Mouse (Mus musculus) lung, postnatal 10 days (tissue): ENCODE measurements around the gene Mad1l1.
A peak's percentile ranks its signal among the peaks of the same experiment; 100 is the strongest.

ENCODE experiments used
- DNase-seq: peaks from one replicate; pipeline ENCODE4 v3.0.0; 2021

Gene Mad1l1

DNA sequence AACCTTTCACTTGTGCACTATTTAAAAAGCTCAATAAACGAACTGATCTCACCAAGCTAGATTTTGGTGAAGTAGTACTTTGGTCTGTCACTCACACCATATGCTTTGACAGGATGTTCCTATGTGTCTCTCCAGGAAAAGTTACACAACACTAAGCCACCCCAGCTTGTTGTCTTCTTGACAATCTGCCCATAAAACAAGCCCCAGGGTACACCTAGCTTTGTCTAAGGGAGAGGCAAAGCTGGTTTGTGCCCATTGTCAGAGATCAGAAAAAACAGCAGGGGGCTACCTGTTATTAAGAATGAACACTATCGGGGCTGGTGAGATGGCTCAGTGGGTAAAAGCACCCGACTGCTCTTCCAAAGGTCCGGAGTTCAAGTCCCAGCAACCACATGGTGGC lies 148.2 kb downstream of the Mad1l1 start:
- DNase-seq, result no peak

DNA sequence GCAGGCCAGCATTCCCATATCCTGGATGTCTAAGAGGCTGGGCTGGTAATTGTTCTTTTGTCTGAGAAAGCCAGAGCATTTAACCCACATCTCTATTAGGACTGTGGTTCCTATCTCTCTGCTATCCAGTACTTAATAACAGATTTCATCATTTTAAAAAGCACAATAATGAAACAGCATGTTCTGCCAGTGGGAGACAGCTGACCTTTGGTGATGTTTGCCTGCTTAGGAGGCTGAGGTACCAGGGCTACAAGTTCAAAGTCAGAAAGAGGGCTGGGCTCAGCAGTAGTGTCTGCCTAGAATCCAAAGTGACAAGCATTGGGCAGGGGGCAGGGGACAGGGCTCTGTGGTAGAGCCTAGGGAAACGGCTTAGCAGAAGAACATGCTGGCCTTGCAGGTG lies 149.6 kb downstream of the Mad1l1 start:
- DNase-seq, result no peak

DNA sequence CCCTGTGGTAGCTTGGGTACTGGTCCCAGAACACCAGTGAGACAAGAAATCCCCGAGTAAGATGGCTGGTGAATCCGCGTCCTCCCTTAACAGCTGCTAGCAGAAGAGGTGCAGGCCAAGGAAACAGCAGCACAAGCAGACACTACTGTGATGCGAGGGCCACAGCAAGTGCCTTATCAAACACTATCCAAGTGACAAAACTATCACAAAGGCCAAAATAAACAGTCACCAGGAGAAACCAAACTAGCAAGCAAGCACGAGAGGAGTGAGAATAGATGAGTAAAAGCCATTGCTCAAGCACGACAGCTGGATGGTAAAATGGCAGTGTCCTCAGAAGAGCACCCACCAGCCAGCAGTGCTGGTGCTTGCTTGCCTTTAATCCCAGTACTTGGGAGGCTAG lies 153.8 kb downstream of the Mad1l1 start:
- DNase-seq, result no peak

DNA sequence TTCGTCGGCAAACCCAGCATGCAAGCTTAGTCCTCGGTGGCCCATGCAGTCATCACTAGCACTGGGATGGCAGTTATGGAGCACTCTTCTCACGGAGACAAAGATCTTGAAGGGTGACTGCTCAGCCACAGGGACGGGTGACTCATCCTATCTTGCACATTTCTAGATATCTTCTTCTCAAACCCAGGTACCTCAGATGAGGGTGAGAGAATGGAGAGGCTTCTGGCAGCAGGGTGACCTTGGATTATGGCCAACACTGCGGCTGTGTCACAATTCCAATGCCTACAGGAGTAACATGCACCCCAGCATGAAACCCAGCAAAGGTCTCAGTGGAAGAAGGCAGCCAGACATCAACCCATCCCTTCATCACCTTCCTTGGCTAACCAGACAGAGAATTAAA lies 154.3 kb downstream of the Mad1l1 start:
- no peak for DNase-seq

DNA sequence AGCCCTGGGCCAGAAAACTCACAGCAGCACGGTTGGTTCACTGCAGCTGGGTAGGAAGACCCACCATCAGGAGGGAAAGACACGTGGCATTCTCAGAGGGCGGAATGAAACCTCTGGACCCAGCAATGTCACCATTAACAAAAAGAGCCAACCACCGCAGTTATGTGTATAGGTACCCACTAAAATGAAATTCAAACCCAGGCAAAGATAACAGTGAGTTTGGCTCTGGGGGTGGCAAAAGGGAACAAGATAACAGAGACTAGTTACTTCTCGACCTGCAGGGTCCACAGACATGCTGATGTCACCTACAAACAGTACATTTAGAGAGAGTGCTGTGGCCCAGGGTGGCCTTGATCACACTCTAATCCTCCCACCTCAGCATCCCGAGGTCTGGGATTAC lies 157.4 kb downstream of the Mad1l1 start:
- DNase-seq, result no peak

DNA sequence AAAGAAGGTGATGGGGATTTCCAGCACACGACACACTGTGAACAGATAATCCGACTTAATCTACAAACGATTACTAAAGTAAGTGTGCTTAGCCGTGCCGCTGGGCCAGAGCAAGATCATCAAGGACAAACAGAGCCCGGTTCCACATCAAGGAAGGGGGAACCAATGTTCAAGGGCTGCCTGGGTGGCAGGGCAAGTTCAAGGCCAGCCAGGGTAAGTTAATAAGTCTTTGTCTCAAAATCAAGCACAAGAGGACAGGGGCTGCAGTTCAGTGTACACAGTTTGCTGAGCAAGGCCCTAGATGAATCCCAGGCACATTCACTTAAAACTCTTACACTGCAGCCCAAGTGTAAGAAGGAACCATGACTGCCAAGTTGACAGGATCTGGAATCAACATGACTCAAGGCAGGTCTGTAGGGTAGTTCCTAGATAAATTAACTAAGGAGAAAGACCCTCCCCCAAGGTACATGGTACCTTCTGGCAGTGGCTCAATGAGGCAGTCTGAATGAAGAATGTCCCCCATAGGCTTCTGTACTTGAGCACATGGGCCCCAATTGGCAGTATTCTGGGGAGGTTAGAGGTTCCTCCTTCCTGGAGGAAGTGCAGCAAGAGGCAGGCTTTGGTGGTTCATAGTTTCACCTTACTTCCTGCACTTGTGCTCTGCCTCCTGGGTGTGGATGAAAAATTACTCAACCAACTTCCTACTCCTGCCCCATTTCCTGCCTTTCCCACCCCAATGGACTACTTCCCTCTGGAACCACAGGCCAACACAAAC lies 159.1 kb downstream of the Mad1l1 start:
- DNase-seq, result no peak

DNA sequence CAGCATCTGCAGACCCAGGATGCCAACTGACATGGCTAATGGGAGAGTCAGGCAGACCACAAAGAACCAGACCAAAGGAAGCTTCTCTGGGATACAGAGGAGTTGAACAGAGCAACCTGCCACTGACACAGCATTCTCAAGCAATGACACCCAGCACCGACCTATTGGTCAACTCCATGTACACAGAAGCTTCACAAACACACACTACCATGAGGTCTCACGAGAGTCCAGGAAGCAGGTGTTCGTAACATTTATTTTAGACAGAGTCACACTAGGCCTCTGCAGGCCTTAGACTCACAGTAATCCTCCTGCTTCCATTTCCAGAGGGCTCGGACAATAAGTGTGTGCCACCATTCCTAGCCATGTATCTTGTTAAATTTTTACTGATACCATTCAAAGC lies 162.3 kb downstream of the Mad1l1 start:
- no peak for DNase-seq

DNA sequence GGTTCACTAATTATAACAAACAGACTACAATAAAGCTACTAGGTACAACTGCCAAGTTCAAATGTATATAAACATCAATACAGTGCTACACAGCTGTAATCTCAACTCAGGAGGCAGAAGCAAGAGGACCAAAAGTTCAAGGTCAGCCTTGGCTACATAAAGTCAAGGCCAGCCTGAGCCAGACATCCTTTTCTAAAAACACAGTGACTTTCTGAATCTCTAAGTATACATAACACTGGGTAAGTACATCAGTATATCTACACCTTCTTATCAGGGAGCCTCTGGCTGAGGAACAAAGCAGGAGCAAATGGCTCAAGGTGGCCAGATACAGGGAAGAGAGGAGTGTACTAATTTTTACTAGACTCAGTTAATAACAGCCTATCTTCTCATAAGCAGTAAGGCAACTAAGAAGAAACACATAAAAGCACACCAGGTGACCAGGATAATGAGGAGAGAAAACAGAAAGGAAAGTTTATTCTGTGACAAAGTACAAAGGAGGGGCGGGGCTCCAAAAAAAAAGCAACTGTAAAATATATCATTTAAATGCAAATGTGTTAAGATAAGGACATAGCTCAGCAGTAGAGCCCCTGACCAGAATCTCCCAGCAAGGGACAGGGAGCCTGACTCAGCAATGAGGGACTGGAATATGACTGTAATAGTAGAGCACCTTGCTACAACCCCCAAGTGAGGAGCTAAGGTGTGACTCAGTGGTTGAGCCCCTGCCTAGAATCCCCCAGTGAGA lies 163.3 kb downstream of the Mad1l1 start:
- DNase-seq, result no peak

DNA sequence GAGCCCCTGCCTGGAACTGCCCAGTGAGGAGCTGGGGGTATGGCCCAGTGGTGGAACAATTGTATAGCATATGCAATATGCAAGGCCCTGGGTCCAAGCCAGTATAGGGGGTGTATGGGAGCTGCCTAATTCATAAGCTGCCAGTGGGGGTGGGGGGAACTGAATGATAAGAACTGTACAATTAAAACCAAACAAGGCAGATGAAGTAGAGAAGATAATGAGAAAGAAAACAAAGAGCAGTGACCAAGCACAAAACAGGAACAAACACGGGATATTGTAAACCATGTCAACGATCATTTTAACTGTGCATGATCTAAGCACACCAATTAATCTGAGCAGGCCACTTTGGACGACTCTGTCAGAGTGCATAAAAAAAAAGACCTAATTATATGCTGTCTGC lies 167.2 kb downstream of the Mad1l1 start:
- DNase-seq, result no peak

DNA sequence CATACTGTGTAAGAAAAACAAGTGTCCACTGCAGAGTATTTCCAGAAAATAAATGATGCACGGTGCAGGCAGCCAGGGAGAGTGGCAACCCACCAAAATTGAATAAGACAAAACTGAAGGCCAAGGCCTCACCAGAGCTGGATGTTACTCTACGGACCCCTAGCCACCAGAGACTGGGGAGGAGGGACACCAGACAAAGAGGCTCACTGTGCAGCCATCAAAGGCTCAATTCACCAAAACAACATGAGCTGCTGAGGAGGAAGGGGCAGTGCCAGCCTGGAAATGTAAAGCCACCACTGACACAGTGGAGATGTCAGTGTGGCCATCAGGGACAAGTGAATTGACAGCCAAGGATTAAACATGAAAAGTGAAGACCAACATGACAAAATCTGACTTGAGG lies 169.5 kb downstream of the Mad1l1 start:
- DNase-seq, result no peak

DNA sequence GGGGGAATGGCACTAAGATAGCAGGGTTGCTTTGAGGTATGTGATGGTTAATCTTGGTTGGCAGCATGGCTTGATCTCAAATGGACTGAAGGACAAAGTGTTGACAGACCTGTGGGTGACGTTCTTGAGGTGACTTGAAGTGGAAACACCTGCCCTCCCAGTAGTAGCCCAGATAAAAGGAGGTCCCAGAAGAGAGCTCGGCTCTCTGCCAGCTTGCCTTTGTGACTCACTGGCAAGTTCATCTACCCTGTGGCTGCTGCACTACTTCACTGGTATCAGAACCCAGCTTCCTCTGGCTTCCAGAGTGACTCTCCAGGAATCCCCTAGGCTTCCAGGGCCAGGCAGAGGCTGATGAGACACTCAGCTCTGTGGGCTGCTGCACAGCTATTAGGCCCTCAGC lies 170.2 kb downstream of the Mad1l1 start:
- DNase-seq, result peak; percentile 37

DNA sequence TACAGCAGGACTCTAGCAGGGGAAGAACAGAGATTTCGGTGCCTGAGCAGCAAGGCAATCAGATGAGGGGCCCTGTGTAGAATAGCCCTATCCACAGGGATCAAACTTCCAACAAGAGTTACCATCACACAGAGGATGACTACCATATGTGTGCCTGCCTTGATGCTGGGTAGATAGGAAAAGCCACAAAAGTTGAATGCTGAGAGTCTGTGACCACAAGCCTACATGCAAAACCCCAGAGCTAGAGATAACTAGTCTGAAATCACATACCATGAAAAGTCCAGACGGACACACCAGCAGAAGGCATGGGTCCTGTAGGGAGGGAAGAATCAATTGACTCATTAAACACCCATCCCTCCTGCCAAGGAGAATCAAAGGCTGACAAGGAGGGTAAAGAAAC lies 170.7 kb downstream of the Mad1l1 start:
- DNase-seq, result no peak

DNA sequence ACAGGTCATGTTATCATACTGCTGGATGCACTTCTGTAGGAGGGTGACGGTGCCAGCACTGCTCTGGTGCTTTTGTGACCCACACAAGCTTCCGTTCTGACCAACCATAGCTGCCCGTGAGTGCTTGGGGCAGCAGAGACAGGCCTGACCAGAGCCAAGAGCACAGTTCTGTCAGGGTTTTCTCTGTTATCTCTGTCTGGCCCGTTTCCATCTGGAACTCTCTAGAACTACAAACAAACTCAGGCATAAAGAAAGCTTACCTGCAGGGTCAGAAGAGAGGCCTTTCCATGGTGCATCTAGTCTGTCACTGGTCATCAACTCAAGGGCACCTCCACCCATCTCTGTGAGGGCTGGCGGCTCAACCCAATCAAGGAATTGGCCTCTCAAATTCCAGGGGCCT lies 171.2 kb downstream of the Mad1l1 start:
- no peak for DNase-seq

DNA sequence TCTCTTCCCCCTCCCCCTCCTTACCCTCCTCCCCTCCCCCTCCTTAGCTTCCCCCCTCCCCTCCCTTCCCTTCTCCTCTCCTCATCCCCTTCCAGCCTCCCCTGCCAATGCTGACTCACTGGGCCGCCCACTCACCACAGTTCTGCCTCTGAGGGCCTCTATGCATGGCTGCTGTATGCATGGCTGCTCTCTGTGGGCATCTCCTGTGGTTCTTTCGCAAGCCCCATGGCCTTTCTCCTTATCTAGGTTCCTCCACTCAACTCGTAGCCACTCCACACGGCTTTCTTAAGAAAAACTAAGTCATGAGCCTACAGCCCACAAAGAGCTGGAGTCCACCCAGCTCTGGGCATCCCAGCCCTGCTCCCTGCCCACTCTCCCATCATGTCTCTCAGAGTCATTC lies 172.1 kb downstream of the Mad1l1 start:
- DNase-seq, result peak; percentile 9

DNA sequence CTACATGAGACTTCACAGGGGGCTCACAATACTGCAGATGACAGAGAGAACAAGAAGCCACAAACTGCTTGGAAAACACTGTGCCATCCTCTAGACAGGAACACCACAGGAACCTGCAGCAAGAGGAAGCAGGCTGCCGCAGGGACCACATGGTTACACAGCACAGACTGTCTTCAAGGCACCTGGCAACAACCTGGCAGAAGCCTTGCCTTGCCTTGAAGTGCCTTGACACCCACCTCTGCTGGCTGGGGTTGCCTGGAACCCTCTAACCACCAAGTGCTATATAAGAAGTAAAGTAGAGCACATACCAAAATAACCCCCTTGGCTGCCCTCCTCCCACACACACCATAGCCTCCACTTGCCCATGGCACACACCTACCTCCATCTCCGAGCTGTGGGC lies 177.8 kb downstream of the Mad1l1 start:
- DNase-seq, result no peak

DNA sequence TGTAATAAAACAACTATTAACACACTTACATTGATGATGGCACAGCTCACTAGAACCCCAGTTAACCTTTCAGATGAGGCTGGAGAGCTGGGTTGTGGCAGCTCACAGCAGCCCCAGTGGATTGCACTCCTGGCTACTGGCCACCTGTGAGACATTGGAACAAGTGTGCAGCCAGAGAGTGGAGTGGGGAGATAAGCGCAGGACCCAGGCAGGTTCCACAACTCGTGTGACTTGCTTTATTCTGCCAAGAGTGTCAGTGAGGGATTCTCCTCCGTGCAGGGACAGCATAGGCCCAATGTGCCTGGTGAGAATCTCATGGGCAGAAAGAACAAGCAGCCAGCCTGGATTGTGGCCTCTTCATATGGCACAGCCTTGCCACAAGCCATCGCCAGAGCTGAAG lies 180.0 kb downstream of the Mad1l1 start:
- DNase-seq, result no peak

DNA sequence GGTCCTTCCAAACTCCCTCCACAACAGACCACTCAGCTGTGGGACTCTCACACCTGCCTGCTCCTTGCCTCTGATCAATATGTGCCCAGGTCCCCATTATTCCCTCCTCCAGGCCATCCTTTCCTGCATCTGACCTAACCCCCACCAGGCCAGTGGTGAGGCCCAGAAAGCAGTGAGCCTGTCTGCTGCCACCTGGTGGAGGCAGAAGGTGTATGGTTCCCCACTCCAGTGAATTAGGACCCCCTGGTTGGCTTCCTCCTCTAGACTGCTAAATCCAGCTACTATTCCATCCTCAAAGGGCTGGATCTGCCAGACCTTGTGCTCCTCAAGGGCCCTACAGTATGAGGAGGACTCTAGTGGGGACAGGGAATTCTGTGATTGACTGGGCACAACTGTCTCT lies 181.1 kb downstream of the Mad1l1 start:
- peak; percentile 67 for DNase-seq

DNA sequence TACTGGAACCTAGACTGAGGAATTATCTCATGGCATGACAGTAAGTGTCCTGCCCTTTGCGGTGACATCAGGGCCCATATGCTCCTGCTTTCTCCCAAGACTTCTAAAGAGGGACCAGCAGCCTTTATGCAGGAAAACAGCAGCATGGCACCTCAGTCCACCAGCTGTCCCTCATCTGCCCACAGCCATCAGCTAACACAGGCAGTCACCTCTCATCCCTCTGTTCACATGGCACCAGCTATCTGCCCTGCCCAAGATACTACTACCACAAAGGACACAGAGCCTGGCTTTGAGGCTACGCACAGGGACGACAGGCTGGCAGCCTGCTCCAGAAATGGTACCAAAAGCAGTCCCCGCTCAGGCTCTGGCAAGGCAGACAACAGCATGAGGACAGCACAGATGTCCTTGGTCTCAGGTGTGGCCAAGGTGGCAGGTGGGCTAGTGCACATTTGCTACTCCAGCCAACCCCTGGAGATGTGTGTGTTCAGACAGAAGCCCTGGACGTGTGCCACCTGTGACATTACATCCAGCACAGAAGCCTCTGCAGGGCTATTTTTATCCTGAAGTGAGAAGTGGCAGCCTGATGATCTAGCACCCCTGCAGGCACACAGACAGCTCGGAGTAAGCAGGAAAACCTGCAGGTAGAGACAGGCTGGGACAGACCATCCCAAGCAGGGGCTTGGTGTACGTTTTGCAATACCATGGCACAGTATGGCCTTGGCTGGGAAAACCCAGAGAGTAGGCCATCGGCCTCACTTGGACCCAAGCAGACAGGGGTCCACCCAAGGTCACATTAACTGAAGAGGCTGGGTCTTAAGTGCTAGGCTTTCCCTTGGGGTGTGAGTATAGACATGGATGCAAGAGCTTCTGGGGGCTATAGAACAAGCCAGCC lies 185.4 kb downstream of the Mad1l1 start:
- DNase-seq, result no peak

DNA sequence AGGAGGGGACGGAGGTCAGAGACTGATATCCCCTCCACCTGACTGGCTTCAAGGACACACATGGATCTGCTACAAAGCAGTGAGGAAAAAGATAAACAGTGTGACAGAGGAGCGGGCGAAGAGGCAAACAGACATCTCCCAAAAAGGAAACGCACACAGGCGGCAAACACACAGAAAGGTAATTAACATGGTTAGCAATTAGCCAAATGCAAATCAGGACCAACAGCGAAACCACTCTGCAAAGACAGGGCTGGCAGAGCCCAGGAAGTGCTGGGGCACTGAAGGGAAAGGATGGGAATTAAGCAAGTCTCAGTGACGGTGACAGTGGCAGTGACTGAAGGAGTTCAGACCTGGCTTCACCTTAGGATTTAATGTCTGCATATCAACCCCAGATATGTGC lies 187.3 kb downstream of the Mad1l1 start:
- DNase-seq, result no peak

DNA sequence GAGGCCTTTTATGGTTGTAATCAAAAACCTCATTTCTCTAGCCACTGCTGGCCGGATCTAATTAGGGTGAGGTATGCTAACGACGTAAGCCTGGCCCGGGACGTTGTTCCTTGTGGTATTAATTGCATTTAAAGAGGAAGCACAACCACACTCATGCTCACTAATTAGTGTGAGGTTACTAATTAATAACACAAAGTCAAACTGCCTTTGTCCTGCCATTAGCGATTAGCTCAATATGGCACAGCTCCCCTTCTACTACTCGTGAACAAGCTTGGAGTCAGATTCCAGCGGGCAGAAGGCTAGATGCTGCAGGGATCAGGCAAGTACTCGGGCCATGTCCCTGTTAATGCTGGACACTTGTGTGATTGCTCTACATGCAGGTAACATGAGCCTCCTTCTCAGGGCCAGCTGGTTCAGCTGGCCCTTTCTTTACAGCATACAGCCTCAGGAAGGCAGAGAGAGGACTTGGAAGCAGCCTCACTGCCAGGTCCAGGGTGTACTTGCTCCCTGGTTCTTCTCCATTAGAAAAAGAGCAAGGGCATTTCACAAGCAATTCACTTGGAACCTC lies 192.9 kb downstream of the Mad1l1 start:
- DNase-seq, result no peak

DNA sequence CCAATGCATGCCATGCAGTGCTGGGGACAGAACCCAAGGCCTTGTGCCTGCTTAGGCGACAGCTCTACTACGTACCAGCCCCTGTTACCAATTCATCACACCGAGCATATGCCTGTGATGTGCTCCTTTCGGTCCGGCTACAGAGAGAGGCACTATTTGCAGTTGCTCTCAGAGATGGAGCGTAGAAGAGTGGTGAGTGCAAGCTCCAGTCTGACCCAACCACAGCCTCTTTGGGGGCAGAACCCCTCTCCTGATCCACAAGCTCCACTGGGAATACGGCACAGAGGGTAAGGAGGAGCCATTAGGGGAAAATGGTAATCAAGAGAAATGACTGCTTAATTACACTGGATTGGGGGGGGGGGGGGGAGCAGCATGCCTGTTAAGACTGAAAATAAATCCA lies 193.4 kb downstream of the Mad1l1 start:
- no peak for DNase-seq

DNA sequence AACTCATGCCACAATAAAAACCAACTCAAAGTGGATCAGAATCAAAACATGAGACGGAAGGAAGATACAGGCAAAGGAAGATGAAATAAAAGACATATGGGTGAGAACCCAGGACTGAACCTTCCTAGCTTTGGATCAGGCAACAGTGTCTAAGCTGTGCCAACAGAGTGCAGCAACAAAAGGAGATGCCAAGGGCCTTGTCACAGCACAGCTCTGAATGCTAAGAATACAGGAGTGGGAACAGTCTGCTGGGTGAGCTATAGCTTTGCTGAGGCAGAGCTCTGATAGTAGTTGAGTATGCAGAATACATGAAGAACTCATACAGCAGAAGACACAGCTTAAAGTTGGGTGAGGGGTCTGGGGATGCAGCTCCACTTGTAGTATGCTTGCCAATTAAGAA lies 196.7 kb downstream of the Mad1l1 start:
- no peak for DNase-seq

DNA sequence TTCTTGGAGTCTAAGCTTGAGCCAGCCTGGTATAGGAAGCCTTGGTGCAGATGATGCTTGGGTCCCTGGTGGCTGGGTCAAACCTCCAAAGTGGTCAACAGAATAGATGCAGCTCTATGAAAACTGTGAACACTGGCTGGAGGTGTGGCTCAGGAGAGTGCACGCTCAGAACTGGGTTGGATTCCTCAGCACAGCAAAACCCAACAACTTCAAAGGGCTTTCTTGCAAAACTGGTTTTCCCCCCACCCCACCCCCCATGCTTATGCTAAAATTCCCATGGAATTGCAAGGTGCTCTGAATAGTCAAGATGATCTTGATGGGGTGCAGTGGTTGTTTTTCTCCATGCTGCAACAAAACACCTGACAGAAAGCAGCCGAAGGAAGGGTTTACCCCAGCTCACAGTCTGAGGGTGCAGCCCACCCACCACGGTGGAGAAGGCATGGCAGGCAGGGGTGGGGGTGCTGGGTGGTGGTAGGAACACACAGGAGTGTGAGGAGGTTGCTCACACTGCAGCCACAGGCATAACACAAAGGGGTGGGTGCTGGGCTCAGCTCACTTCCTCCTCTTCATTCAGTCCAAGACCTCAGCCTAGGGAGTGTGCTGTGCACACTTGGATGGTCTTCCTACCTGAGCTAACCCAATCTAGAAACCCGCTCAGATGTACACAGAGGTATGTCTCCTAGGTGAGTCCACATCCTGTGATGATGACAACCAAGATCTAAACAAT lies 197.5 kb downstream of the Mad1l1 start:
- DNase-seq, result no peak
